Mouse (Mus musculus) lung, embryonic 14.5 days (tissue): ENCODE measurements around the gene Atp13a2. TPM values are rescaled to one million over a fixed set of nuclear protein-coding genes. Genes with fewer than 3 reads are reported as not detected.
A peak's percentile ranks its signal among the peaks of the same experiment; 100 is the strongest.

Experiments used
- ATAC-seq: fragments of 200-750 bp; cut with Nextera tagmentation; 2 replicates; pipeline ENCODE4 v1.8.0; 2017; ENCODE audit warnings: mild to moderate bottlenecking, moderate TSS enrichment, moderate library complexity; ENCODE audit not compliant: insufficient read depth
- DNase-seq: peaks from one replicate; pipeline ENCODE4 v3.0.0-alpha.2; 2015
- H3K27ac ChIP-seq: fragments of 300-500 bp; sonication (generic); 2 replicates; pipeline ENCODE4 v1.5.1; 2014; ENCODE audit warnings: low read depth, mild to moderate bottlenecking, moderate library complexity
- H3K27me3 ChIP-seq: fragments of 300-500 bp; sonication (generic); 2 replicates; pipeline ENCODE4 v1.6.1; 2014; ENCODE audit warnings: low read length, control low read depth; ENCODE audit not compliant: insufficient read depth
- H3K36me3 ChIP-seq: fragments of 300-500 bp; sonication (generic); 2 replicates; pipeline ENCODE4 v1.6.1; 2014; ENCODE audit warnings: control low read depth; ENCODE audit not compliant: insufficient read depth
- H3K4me1 ChIP-seq: fragments of 300-500 bp; sonication (generic); 2 replicates; pipeline ENCODE4 v1.6.1; 2014; ENCODE audit warnings: antibody characterized with exemption, control low read depth; ENCODE audit not compliant: insufficient read depth
- H3K4me2 ChIP-seq: fragments of 300-500 bp; sonication (generic); 2 replicates; pipeline ENCODE4 v1.6.1; 2014; ENCODE audit warnings: mild to moderate bottlenecking
- H3K4me3 ChIP-seq: fragments of 300-500 bp; sonication (generic); 2 replicates; pipeline ENCODE4 v1.5.1; 2014; ENCODE audit warnings: low read depth, low read length
- H3K9ac ChIP-seq: fragments of 300-500 bp; sonication (generic); 2 replicates; pipeline ENCODE4 v1.6.1; 2014
- H3K9me3 ChIP-seq: fragments of 300-500 bp; sonication (generic); 2 replicates; pipeline ENCODE4 v1.6.1; 2016; ENCODE audit warnings: low read depth, low read length, control low read depth
- CTCF ChIP-seq: IDR thresholded peaks from 2 replicates; pipeline ENCODE4 v1.5.1; 2016; ENCODE audit warnings: antibody characterized with exemption, low read depth
- WGBS: fragments of 180-500 bp; shearing (Covaris S2); extraction: QIAGEN DNeasy Blood & Tissue Kit; methylation state at CpG from one replicate; pipeline ENCODE4 v1.1.7; 2014; 5-methylcytosine and 5-hydroxymethylcytosine counted together
- polyA plus RNA-seq: library from polyadenylated mRNA; unstranded; fragments of >200 nt; fragmentation: Nextera tagmentation; extraction: Ambion mirVana; gene quantifications from 2 replicates; pipeline ENCODE4 v1.2.1, GENCODE M21; 2014

Gene Atp13a2
- polyA plus RNA-seq, 1 experiment from 2014 or later: 37.2 TPM

- TF ChIP-seq CTCF: no peak
- Histone ChIP-seq H3K27ac (no peak overlapping the region), H3K4me2 (no peak overlapping the region), H3K9me3 (no peaks in the 10 kb centered on the region), H3K36me3 (peaks cover 64% of the 10 kb centered on the region), H3K4me1 (no peaks in the 10 kb centered on the region), H3K4me3 (no peak overlapping the region), H3K27me3 (no peaks in the 10 kb centered on the region), H3K9ac (no peak overlapping the region)
- DNase-seq: no peak
- 64% methylated on average over 8 of the region's 8 CpGs for WGBS
- no peak for ATAC-seq
Observed at GRCm38 (mm10) chr4:141014114-141014513, 27.4 kb downstream of the Atp13a2 start.

DNA sequence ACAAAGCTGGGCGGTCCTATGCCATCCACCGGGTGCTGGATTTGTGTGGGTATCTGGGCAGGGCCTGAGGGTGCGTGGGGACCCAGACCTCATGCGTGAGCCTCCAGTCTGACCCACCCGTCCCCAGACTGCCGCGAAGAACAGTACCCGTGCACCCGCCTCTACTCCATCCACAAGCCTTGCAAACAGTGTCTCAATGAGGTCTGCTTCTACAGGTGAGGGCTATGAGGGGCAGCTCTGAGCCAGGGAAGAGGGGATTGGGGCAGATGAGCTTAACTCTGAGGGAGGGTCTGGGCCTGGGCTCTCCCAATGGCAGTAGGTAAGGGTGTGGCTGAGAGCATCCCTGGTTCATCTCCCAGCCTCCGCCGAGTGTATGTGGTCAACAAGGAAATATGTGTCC is 28.2 kb downstream of the Atp13a2 start:
- no peak overlapping the region for H3K9ac ChIP-seq
- TF ChIP-seq CTCF: no peak
- no peak overlapping the region for H3K4me2 ChIP-seq
- no peaks in the 10 kb centered on the region for H3K27me3 ChIP-seq
- H3K9me3 ChIP-seq: no peaks in the 10 kb centered on the region
- 91% methylated on average over 11 of the region's 11 CpGs for WGBS
- H3K4me3 ChIP-seq: no peak overlapping the region
- peaks cover 64% of the 10 kb centered on the region for H3K36me3 ChIP-seq
- peaks cover 2% of the 10 kb centered on the region; the same call in 1 of the 2 replicates for H3K4me1 ChIP-seq
- no peak overlapping the region for H3K27ac ChIP-seq
- no peak for DNase-seq
- no peak for ATAC-seq

GRCm38 (mm10) chr4:141015356-141015755 is 28.7 kb downstream of the Atp13a2 start:
- ATAC-seq (no peak), DNase-seq (no peak)
- H3K4me2 ChIP-seq: no peak overlapping the region
- H3K9me3 ChIP-seq: no peaks in the 10 kb centered on the region
- no peaks in the 10 kb centered on the region for H3K27me3 ChIP-seq
- peaks cover 7% of the 10 kb centered on the region for H3K4me1 ChIP-seq
- WGBS: 64% methylated on average over 7 of the region's 7 CpGs
- peaks cover 64% of the 10 kb centered on the region for H3K36me3 ChIP-seq
- H3K4me3 ChIP-seq: no peak overlapping the region
- TF ChIP-seq CTCF: no peak
- H3K9ac ChIP-seq: no peak overlapping the region
- peak overlapping the region; percentile 32; the same call in 1 of the 2 replicates for H3K27ac ChIP-seq

DNA sequence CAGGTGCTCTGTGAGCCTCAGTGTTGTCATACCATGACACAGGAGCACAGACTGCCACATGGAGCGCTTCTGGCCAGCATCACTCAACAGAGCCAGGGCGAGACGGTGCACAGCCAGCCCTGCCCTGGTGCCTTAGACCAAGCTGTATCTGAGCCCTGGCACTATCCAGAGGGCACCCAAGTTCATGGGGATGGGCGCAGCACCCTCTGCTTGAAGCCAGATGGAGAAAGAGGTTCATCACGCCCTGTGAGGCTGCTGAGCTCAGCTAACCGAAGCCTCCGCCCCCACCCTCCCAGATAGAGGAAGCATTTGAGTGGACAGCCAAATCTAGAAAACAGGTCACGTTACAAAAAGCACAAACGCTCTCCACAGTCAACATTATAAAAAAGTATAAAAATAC is 29.6 kb downstream of the Atp13a2 start:
- no peak for TF ChIP-seq CTCF
- peaks cover 15% of the 10 kb centered on the region for H3K4me1 ChIP-seq
- H3K36me3 ChIP-seq: peaks cover 64% of the 10 kb centered on the region
- no peak overlapping the region for H3K9ac ChIP-seq
- H3K4me3 ChIP-seq: no peak overlapping the region
- no peaks in the 10 kb centered on the region for H3K9me3 ChIP-seq
- no peak overlapping the region; the same call in 1 of the 2 replicates for H3K27ac ChIP-seq
- DNase-seq: no peak
- no peak overlapping the region for H3K4me2 ChIP-seq
- 73% methylated on average over 9 of the region's 9 CpGs for WGBS
- no peaks in the 10 kb centered on the region for H3K27me3 ChIP-seq
- no peak for ATAC-seq

GRCm38 (mm10) chr4:141017657-141018436 is 31.2 kb downstream of the Atp13a2 start:
- DNase-seq: peak; percentile 17

GRCm38 (mm10) chr4:141020220-141020619 is 33.5 kb downstream of the Atp13a2 start:
- H3K9me3 ChIP-seq: no peaks in the 10 kb centered on the region
- H3K27me3 ChIP-seq: no peaks in the 10 kb centered on the region
- H3K27ac ChIP-seq: peak overlapping the region; percentile 95
- H3K4me2 ChIP-seq: peak overlapping the region; percentile 46
- 58% methylated on average over 17 of the region's 17 CpGs for WGBS
- peak overlapping the region; percentile 34 for H3K9ac ChIP-seq
- H3K4me3 ChIP-seq: no peak overlapping the region
- DNase-seq (peak; percentile 58), ATAC-seq (peak; percentile 4; the same call in 1 of the 2 replicates)
- H3K36me3 ChIP-seq: peaks cover 45% of the 10 kb centered on the region
- no peak for TF ChIP-seq CTCF
- peaks cover 24% of the 10 kb centered on the region for H3K4me1 ChIP-seq

More at GRCm38 (mm10) chr4:141017657-141018436, 31.2 kb downstream of the Atp13a2 start:
- no peaks in the 10 kb centered on the region for H3K9me3 ChIP-seq
- WGBS: 80% methylated on average over 29 of the region's 29 CpGs
- no peak overlapping the region for H3K9ac ChIP-seq
- H3K4me2 ChIP-seq: no peak overlapping the region
- no peak for ATAC-seq
- peaks cover 24% of the 10 kb centered on the region for H3K4me1 ChIP-seq
- no peak overlapping the region for H3K27ac ChIP-seq
- TF ChIP-seq CTCF: peak; percentile 23; the same call in 1 of the 2 replicates
- peaks cover 58% of the 10 kb centered on the region for H3K36me3 ChIP-seq
- no peak overlapping the region for H3K4me3 ChIP-seq
- H3K27me3 ChIP-seq: no peaks in the 10 kb centered on the region

DNA sequence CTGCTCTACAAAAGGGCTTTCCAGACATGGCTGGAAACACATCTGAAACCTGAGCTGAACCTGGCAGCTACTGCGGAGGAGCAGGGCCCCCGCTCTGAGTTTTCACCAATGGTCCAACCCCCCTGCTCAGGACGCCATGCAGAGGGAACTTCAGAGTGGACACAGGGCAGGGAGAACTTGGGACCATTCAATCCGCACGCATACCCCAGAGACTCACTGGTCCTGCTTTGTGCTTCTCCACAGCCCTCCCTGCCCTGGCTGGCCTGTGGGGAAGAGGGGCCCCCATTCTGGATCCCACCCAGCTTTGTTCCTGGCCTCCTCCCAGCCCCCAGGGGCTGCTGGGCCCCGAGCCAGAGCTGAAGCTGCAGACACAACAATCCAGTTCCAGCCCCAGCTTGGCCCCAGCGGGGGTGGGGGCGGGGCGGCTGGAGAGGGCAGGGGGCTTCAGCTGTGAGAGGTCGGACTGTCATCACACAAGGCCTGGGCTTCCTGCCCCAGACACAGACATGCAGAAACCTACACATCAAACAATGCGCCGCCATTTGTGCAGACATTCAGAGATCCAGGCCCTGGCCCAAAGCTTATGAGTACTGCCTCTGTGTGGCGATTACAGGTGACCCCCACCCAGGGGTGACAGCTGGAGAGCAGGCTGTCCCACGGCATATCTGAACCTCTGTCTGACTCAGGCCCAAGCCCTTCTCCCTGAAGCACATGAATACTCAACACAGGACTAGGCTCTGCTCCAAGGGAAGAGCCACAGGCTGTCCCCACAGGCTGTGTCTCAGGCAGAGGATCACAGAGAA is 34.3 kb downstream of the Atp13a2 start:
- no peak overlapping the region for H3K4me3 ChIP-seq
- TF ChIP-seq CTCF: no peak
- peak overlapping the region; percentile 34 for H3K9ac ChIP-seq
- peaks cover 45% of the 10 kb centered on the region for H3K36me3 ChIP-seq
- no peaks in the 10 kb centered on the region for H3K27me3 ChIP-seq
- H3K27ac ChIP-seq: peak overlapping the region; percentile 95
- peak overlapping the region; percentile 46 for H3K4me2 ChIP-seq
- WGBS: 10% methylated on average over 14 of the region's 14 CpGs
- DNase-seq (peak; percentile 95), ATAC-seq (peak; percentile 88)
- H3K9me3 ChIP-seq: no peaks in the 10 kb centered on the region
- H3K4me1 ChIP-seq: peaks cover 24% of the 10 kb centered on the region
